ENCODE assay signal across 20 mouse cellular contexts in the genomic region with DNA sequence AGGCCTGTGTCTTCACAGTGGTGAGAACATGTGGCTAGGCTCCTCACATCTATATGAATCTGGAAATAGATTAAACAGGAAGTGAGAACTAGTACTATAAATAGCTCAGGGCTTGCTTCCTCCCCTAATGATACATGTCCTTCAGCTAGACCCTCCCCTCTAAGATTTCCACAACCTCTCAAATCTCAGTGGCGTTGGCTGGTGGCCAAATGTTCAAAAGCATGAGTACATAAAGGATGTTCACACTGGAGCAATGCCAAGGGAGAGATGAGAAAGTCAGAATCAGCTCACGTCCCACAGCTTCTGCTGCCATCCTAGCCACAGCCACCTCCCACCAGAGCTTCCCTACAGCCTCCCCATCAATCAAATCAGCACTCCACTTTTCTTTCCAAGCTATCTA. TPM values are rescaled to one million over a fixed set of nuclear protein-coding genes. Genes with fewer than 3 reads are reported as not detected.
A peak's percentile ranks its signal among the peaks of the same experiment; 100 is the strongest.
DNase-seq lines count a peak whose midpoint lies in the region; ATAC-seq lines count a peak whose summit lies in the region.
"Had no signal": no experiment of that assay in that cellular context is flagged by ENCODE, and none has a peak within 500 bp of the region (broad histone marks: within the 10 kb centered on the region; RNA-seq: fewer than 3 reads in every experiment).

No protein-coding gene starts in this region.

- WGBS in embryonic facial prominence, embryonic 14.5 days: 38% methylated on average over 2 of the region's 2 CpGs
- 88% methylated on average over 2 of the region's 2 CpGs for WGBS in embryonic facial prominence, embryonic 10.5 days
- 50% methylated on average over 2 of the region's 2 CpGs for whole genome bisulfite sequencing in liver, embryonic 12.5 days (ENCODE audit: insufficient replicate concordance)

- H3K4me2 ChIP-seq in embryonic facial prominence, embryonic 14.5 days (ENCODE audit: low read depth, low read length): no peak overlapping the region
- H3K4me2 ChIP-seq in liver, embryonic 12.5 days: no peak overlapping the region
- H3K4me2 ChIP-seq: embryonic facial prominence, embryonic 12.5 days; heart, embryonic 11.5 days; hindbrain, embryonic 15.5 days; liver, embryonic 11.5 days; midbrain, embryonic 12.5 days had no signal

- ATAC-seq in embryonic facial prominence, embryonic 14.5 days (ENCODE audit: low read depth): no peak
- ATAC-seq in liver, embryonic 12.5 days: no peak
- ATAC-seq in CD4-positive, CD25-positive, alpha-beta regulatory T cell, adult 4 months: peak; percentile 47

- H3K4me3 ChIP-seq in embryonic facial prominence, embryonic 14.5 days (ENCODE audit: low read depth, low read length): no peak overlapping the region
- H3K4me3 ChIP-seq in embryonic facial prominence, embryonic 10.5 days: no peak overlapping the region
- no peak overlapping the region for H3K4me3 ChIP-seq in liver, embryonic 12.5 days
- H3K4me3 ChIP-seq: embryonic facial prominence, embryonic 12.5 days; hindbrain, embryonic 15.5 days; midbrain, embryonic 12.5 days had no signal

- no peaks in the 10 kb centered on the region for H3K36me3 ChIP-seq in embryonic facial prominence, embryonic 14.5 days (ENCODE audit: control insufficient read depth, insufficient read depth, low read length)
- H3K36me3 ChIP-seq in embryonic facial prominence, embryonic 10.5 days (replicated peaks): no peaks in the 10 kb centered on the region
- H3K36me3 ChIP-seq in liver, embryonic 12.5 days: no peaks in the 10 kb centered on the region
- H3K36me3 ChIP-seq: embryonic facial prominence, embryonic 12.5 days; G1E; hindbrain, embryonic 15.5 days; midbrain, embryonic 12.5 days had no signal

- peak; percentile 67 for DNase-seq in embryonic facial prominence, embryonic 14.5 days (ENCODE audit: low spot score)
- DNase-seq in embryonic facial prominence, embryonic 10.5 days (ENCODE audit: low spot score): no peak
- DNase-seq in liver: peak; percentile 23
- peak; percentile 58 for DNase-seq in induced T-regulatory cell, adult 2 months (ENCODE audit: low read depth)
- no peak for DNase-seq in thymus, adult 18-20 months
- DNase-seq in thymus, postnatal 25 days: no peak
- DNase-seq: B cell, adult 2 months; cerebellum, adult 11-12 months; gastrocnemius, postnatal 25 days; kidney, adult 2 months; thymus, postnatal 4 days had no signal

- no peak overlapping the region for H3K27ac ChIP-seq in embryonic facial prominence, embryonic 14.5 days (replicated peaks; ENCODE audit: low read depth, low read length)
- H3K27ac ChIP-seq in embryonic facial prominence, embryonic 10.5 days (replicated peaks): no peak overlapping the region
- H3K27ac ChIP-seq in liver, embryonic 12.5 days: no peak overlapping the region
- H3K27ac ChIP-seq: embryonic facial prominence, embryonic 12.5 days; hindbrain, embryonic 15.5 days; midbrain, embryonic 12.5 days; stomach, postnatal 0 days had no signal

- H3K9ac ChIP-seq in embryonic facial prominence, embryonic 14.5 days (ENCODE audit: low read depth, low read length): no peak overlapping the region
- H3K9ac ChIP-seq in liver, embryonic 12.5 days: no peak overlapping the region
- H3K9ac ChIP-seq: embryonic facial prominence, embryonic 12.5 days; hindbrain, embryonic 15.5 days; midbrain, embryonic 12.5 days had no signal

- H3K9me3 ChIP-seq in embryonic facial prominence, embryonic 14.5 days (ENCODE audit: control insufficient read depth, low read length): no peaks in the 10 kb centered on the region
- no peaks in the 10 kb centered on the region for H3K9me3 ChIP-seq in embryonic facial prominence, embryonic 10.5 days
- no peaks in the 10 kb centered on the region for H3K9me3 ChIP-seq in liver, embryonic 12.5 days (replicated peaks)
- H3K9me3 ChIP-seq: embryonic facial prominence, embryonic 12.5 days; G1E; hindbrain, embryonic 15.5 days; midbrain, embryonic 12.5 days had no signal

- H3K27me3 ChIP-seq in embryonic facial prominence, embryonic 14.5 days (replicated peaks; ENCODE audit: control insufficient read depth, insufficient read depth, low read length): no peaks in the 10 kb centered on the region
- no peaks in the 10 kb centered on the region for H3K27me3 ChIP-seq in embryonic facial prominence, embryonic 10.5 days (replicated peaks; ENCODE audit: low read depth, poor library complexity, severe bottlenecking)
- H3K27me3 ChIP-seq in liver, embryonic 12.5 days (replicated peaks): no peaks in the 10 kb centered on the region
- H3K27me3 ChIP-seq: embryonic facial prominence, embryonic 12.5 days; hindbrain, embryonic 15.5 days; midbrain, embryonic 12.5 days had no signal

- H3K4me1 ChIP-seq in embryonic facial prominence, embryonic 14.5 days (ENCODE audit: control insufficient read depth, insufficient read depth, low read length): no peaks in the 10 kb centered on the region
- H3K4me1 ChIP-seq in embryonic facial prominence, embryonic 10.5 days: 0 out of 2 replicates have a peak, but pooled peaks cover 3% of the 10 kb centered on the region
- no peaks in the 10 kb centered on the region for H3K4me1 ChIP-seq in liver, embryonic 12.5 days
- H3K4me1 ChIP-seq: embryonic facial prominence, embryonic 12.5 days had no signal

RNA-seq across cellular contexts. Expression of gene Rpl10-ps3, which starts 46.4 kb away (rescaled TPM):
- polyA plus RNA-seq in embryonic facial prominence, embryonic 14.5 days (2014; fragmentation: Nextera tagmentation; extraction: Ambion mirVana): 385 and 468 TPM in 2 replicates
- polyA plus RNA-seq in embryonic facial prominence, embryonic 10.5 days (2016; fragmentation: Nextera tagmentation; extraction: Ambion mirVana): 181 and 252 TPM in 2 replicates
- 241 and 251 TPM in 2 replicates for polyA plus RNA-seq in liver, embryonic 12.5 days (2016; fragmentation: Nextera tagmentation; extraction: Ambion mirVana)
- 100 to 1,000 TPM; 144 to 743 TPM for polyA plus RNA-seq in CD4-positive, CD25-positive, alpha-beta regulatory T cell, adult 4 months (2017; shearing (Covaris generic))

Comparison
In these comparisons a context has a peak if more than half of its experiments do, and no peak if none do; other contexts are left out.
1. DNase-seq: peak in embryonic facial prominence, embryonic 14.5 days (single experiment), liver (single experiment) and induced T-regulatory cell, adult 2 months (single experiment); none in embryonic facial prominence, embryonic 10.5 days (single experiment), thymus, adult 18-20 months (0 of 2) and thymus, postnatal 25 days (single experiment).